Mouse (Mus musculus) cerebellum, adult (tissue): ENCODE results near the gene Aspa.
"Not testable (repeated sequence)": the region's sequence is repeated elsewhere in the genome, so short reads cannot be mapped to it uniquely, and the experiment has no call there.

ENCODE experiments used
- ATAC-seq: cut with Nextera tagmentation; 2 replicates; pipeline ENCODE4 v1.9.2; 2017; ENCODE audit warnings: mild to moderate bottlenecking, moderate library complexity, mixed read lengths; ENCODE audit not compliant: insufficient number of reproducible peaks, low FRiP score, low TSS enrichment

Gene Aspa

GRCm38 (mm10) chr11:73329442-73329841, at the start of gene Aspa, which contains the start of the genes Gm49340 and Spata22:
Gene Aspa, minus strand, starts transcription at chr11:73329596.
Gene Gm49340, plus strand, starts transcription at chr11:73329741.
Gene Spata22, plus strand, starts transcription at chr11:73329741.
- ATAC-seq = no peak

- no peak for ATAC-seq
Observed at GRCm38 (mm10) chr11:73370946-73371345, 41.5 kb upstream of the Aspa start, which contains the start of gene Olfr376. Gene Olfr376, plus strand, starts transcription at chr11:73371246.

- no peak for ATAC-seq
Observed at GRCm38 (mm10) chr11:73350483-73350882, 21.1 kb upstream of the Aspa start, which contains the start of gene Olfr20. Gene Olfr20, plus strand, starts transcription at chr11:73350783.

GRCm38 (mm10) chr11:73336919-73337318, 7.5 kb upstream of the Aspa start:
- no peak for ATAC-seq

GRCm38 (mm10) chr11:73333357-73333756, 4.0 kb upstream of the Aspa start:
- ATAC-seq = no peak

DNA sequence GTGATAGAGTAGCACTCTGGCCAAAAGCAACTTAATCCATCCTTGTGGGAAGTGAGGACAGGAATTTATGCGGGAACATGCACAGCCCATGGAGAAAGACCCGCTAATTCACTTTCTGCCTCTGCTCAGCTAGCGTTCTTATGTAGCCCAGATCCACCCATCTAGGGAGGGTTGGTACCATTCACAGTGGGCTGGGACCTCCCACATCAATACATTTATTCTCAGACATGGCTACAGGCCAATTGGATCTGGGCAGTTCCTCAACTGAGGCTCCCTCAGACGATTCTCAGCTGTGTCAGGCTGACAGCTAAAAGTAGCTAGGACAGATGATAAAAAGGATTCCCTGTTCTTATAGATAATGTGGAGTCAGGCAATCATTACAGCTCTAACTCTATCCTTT, 2.0 kb downstream of the Aspa start:
- ATAC-seq = no peak

DNA sequence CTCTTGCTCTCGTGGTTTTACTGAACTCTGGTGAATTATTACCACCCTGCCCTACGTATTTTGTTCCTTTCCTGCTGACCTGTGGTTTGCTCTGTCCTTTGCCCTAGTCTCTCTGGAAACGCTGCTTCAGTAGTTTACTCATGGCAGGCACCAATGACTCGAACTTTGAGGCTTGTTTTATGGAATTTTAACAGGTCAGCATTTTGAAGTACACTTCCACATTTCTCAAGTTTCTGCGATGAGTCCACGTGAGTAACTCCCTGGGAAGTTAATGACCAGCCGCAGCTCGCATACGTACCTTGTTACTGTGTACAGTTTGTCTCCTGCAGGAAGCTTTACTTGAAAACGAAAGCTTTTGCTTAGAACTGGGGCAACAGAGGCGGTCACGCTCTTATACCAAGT, 2.9 kb downstream of the Aspa start:
- ATAC-seq = no peak

DNA sequence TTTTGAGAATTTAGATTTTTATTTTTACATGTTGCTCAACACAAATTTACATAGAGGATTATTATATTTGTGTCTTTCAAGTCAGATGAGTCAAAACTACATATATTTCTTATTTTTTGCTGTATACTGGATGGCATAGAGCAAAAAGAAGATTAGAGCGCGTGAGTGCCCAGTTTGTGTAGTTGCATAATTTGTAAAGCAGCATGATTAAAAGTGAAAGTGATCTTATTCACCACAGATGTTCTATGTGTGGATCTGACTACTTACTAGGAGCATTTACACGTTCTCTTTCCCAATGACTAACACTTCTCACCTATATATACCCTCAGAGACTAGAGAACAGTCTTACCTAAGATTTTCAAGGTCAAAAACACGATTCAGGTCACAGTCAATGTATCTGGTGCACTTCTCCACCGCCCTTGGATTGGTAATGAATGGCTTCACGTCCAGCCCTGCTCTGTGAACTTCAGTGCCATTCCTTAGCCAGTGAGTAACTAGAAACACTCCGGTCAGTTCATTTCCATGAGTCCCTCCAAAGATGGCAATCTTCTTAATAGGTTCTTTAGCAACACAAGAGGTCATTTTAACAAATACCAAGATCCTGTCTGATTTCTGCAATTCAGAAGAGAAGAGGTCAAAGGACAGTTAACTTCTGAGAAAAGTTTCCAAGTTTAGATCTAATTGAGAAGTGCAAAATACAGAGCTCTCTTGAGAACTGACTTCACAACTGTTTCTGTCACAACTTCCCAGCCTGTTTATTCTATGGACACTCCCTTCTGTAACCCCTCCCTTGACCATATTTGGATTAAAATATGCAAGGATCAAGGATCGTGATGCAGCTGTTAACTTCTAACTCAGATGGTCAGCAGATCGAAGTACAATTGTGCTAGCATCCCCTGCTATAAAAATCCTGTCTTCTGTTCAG, 5.2 kb downstream of the Aspa start:
- no peak for ATAC-seq

DNA sequence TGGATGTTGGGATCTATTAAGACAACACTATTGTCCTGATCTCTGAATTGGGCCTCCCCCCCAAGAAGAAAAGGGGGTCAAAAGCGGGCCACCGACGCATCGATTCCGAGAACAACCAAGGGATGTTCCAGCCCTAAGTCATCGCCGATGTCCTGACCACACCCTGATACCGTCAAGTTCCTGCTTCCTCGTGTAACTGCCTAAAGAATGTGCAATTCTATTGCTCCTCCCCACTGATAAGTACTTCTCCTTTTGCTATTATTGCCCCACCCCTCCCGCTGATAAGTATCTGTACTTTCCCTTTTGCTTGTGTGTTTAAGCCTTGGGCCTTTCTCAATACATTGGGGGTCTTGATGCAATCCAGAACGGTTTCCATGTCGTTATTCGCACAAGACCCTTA, 8.3 kb downstream of the Aspa start:
- ATAC-seq = not testable (repeated sequence)

DNA sequence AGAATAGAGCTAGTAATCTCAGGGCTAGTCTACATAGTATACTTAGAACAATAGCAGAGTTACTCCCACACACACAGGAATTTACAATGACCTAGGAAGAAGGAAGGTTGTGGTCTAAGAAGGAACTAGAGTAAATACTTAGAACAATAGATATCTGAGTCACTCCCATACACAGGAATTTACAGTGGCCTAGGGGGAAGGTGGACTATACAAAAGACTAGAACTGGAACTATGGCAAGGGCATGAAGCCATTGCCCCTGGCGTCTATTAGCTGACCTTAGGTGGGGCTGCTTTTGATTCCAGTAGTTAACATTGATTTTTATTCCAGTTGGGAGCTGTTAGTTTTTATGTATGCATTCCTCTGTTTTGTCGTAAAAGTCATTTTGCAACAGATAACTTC, 10.8 kb downstream of the Aspa start:
- ATAC-seq = not testable (repeated sequence)

DNA sequence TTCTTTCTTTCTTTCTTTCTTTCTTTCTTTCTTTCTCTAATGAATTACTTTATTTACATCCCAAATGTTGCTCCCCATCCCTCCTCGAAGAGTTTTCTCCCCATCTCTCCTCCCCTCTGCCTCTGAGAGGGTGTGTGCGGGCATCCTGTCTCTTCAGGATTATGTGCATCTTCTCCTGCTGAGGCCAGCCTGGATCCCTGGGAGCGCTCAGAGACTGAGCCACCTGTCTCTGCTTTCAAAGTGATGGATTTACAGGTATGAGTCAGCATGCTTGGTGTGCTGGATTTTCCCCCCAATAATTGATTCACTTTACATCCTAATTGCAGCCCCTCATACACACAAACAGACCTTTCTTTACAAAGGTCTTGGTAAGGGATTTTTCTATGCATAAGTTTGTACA, 13.4 kb downstream of the Aspa start:
- ATAC-seq = no peak

- ATAC-seq = no peak
Observed at GRCm38 (mm10) chr11:73303123-73303522, 26.3 kb downstream of the Aspa start.

- ATAC-seq = no peak
Observed at GRCm38 (mm10) chr11:73289621-73290020, 39.8 kb downstream of the Aspa start.

DNA sequence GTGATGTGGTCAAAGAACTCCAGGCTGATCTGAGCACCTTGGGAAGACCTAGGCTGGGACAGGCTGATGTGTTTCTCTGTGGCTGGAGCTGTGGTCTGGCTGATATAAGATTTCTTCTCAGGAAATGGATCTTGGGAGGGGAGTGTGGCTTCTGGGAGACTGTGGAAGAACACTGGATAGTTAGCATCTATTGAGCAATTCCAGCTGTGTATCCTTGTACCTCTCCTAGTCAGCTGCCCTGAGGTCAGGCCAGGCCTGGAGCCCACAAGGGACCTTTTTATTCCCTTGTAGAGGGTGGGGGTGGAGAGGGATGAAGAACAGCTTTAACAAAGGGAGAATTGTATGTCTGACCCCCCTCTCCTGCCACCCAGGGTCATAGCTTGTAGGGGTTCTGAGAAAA, 45.0 kb downstream of the Aspa start:
- no peak for ATAC-seq

DNA sequence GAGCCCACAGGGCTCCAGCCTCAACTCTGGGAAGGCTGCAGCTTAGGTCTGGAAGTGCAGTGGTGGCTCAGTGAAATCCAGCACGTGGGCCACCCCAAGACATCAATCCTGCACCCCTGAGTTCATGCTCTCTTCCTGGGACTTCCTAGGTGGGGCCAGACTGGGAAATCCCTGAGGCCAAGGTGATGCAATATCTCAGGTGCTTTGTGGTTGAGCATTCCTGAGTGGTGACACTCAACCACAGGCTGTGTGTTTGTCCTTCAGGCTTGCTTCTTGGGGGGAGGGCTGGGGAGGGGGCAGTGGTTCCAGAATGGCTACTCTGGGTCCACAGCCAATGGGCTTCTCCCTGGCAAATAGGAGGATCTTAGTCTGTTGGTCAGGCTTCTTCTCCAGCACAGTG, 45.5 kb downstream of the Aspa start:
- ATAC-seq = no peak

DNA sequence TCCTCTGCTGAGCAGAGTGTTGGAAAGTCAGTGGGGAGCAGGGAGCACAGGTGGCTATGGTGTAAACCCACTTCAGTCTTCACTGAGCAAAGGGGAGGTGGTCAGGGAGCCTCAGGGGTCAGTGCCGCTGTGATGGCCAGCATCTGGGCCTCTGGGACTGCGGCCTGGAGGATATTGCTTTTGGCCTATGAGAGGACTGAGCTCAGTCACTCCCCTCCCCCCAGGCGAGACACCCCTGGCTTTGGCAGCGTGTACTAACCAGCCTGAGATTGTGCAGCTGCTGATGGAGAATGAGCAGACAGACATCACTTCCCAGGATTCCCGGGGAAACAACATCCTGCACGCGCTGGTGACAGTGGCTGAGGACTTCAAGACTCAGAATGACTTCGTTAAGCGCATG, 46.0 kb downstream of the Aspa start:
- ATAC-seq = no peak

GRCm38 (mm10) chr11:73281528-73282027, 47.8 kb downstream of the Aspa start:
- peak; percentile 78 for ATAC-seq

DNA sequence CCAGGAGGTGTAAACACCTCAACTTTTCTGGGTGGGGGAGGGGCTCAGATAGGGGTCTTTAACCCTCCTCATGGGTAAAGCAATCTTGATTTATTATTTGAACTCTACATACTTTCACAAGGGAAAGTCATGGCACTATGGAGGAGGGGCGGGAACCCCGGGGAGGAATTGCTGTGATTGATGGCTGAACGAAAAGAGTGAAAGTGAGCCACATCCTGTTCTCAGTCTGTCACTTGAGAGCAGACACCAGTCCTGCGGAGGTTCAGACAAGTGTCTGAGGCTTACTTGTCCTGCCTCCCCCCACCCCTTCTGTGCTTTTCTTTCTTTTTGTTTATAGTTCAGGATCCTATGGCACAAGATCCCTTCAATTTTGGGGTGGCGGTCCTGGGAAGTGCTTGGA, 48.7 kb downstream of the Aspa start:
- ATAC-seq = no peak

DNA sequence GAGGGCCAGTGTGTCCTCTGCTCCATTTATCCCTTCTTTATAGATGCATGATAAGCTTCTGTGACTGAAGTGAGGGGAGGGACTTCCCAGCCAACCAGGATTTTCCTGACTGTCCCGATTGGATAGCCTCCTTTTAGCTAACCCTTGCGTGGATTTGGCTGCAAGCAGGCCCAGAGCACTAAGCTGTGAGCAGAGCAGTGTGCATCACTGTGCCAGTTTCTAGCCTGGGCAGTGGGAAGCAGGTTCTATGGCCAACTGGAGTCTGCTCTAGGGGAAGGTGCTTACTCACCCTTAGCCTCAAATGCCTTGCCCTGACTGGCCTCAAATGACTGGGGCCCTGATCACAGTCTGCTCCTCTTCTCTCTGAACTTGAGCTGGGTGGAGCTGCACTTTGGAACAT, 54.6 kb downstream of the Aspa start:
- no peak for ATAC-seq

- no peak for ATAC-seq
Observed at GRCm38 (mm10) chr11:73267267-73267666, 62.1 kb downstream of the Aspa start, which contains the start of gene Trpv3. Gene Trpv3, plus strand, starts transcription at chr11:73267388.

DNA sequence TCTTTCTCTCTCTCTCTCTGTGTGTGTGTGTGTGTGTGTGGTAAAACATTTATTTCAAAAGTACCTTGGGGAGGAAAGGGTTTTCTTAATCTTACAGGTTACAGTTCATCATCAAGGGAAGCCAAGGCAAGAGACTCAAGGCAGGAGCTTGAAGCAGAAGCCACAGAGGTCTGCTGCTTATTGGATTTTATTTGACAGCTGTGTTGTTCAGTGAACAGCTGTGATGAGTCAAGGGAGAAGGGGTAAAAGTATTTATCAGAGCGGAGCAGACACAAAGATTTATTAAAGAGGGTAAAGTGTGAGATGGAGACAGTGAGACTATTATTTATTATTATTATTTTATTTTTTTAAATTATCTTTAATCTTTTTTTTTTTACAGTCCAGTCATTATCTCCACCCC, 68.0 kb downstream of the Aspa start:
- no peak for ATAC-seq

GRCm38 (mm10) chr11:73260457-73260856, 68.9 kb downstream of the Aspa start:
- ATAC-seq = no peak
